Mouse (Mus musculus) lung, adult 2 months (tissue): ENCODE results near the gene BC029722. TPM values are rescaled to one million over a fixed set of nuclear protein-coding genes. Genes with fewer than 3 reads are reported as not detected.

Experiments used
- DNase-seq: peaks from one replicate; pipeline ENCODE4 v3.0.0; 2022
- H3K4me1 ChIP-seq: fragments of 200-500 bp; 2 replicates; pipeline ENCODE4 v1.6.1; 2011; ENCODE audit warnings: low read length; ENCODE audit not compliant: control insufficient read depth, insufficient read depth
- H3K4me3 ChIP-seq: fragments of 200-500 bp; replicated peaks from 2 replicates; pipeline ENCODE3; 2011; ENCODE audit warnings: low read depth, mild to moderate bottlenecking, control low read depth, low read length; ENCODE audit errors: extremely low read depth
- CTCF ChIP-seq: fragments of 200-500 bp; IDR thresholded peaks from 2 replicates; pipeline ENCODE4 v1.5.1; 2011; ENCODE audit warnings: mild to moderate bottlenecking, low read length, control low read depth; ENCODE audit not compliant: insufficient read depth
- POLR2A ChIP-seq: fragments of 200-500 bp; IDR thresholded peaks from 2 replicates; pipeline ENCODE4 v1.6.1; 2011; ENCODE audit warnings: low read depth, mild to moderate bottlenecking, control low read depth, low read length, borderline replicate concordance; ENCODE audit errors: extremely low read depth
- WGBS: fragments of 180-500 bp; shearing (Covaris S2); methylation state at CpG from one replicate; pipeline ENCODE4 v1.1.7; 2018; 5-methylcytosine and 5-hydroxymethylcytosine counted together
- polyA plus RNA-seq: library from polyadenylated mRNA; depleted of rRNA; stranded (reverse); fragments of >200 nt; gene quantifications from 2 replicates; pipeline ENCODE4 v1.2.3, GENCODE M21; 2012; rRNA removed

Gene BC029722
- polyA plus RNA-seq, 1 experiment: 57.4 TPM

- no peak for DNase-seq
- 63% methylated on average over 4 of the region's 4 CpGs for WGBS
- TF ChIP-seq CTCF (no peak), POLR2A (no peak)
- H3K4me1 ChIP-seq: peaks cover 4% of the 10 kb centered on the region
- H3K4me3 ChIP-seq: no peak overlapping the region
Measured at GRCm38 (mm10) chr2:155773664-155774063, 45.6 kb downstream of the BC029722 start.

Other genes with a start within 250 kb of the BC029722 start
- gene Gss, start 226.6 kb downstream of the BC029722 start, polyA plus RNA-seq: 32.7 and 35.4 TPM in 2 replicates
- gene Myh7b, start 208.2 kb downstream of the BC029722 start, polyA plus RNA-seq: 0.07 TPM in 1 of 2 replicates, not detected in the other
- 140 and 145 TPM in 2 replicates for gene Trpc4ap, start 127.0 kb downstream of the BC029722 start, polyA plus RNA-seq
- gene Edem2, start 90.0 kb downstream of the BC029722 start, polyA plus RNA-seq: 50.3 and 61.0 TPM in 2 replicates
- not detected in 2 replicates for gene Gm17581, start 83.6 kb downstream of the BC029722 start, polyA plus RNA-seq
- gene Procr, start 68.3 kb downstream of the BC029722 start, polyA plus RNA-seq: 3.2 and 4.5 TPM in 2 replicates
- gene Mmp24, start 44.1 kb downstream of the BC029722 start, polyA plus RNA-seq: 0.03 and 0.06 TPM in 2 replicates
- 85.1 and 112 TPM in 2 replicates for gene Eif6, start 7.5 kb upstream of the BC029722 start, polyA plus RNA-seq
- gene Fam83c, start 15.4 kb upstream of the BC029722 start, polyA plus RNA-seq: 0.03 and 2.1 TPM in 2 replicates
- gene Uqcc1, start 110.9 kb upstream of the BC029722 start, polyA plus RNA-seq: 13.5 and 24.0 TPM in 2 replicates
- gene Gm15557, start 121.3 kb upstream of the BC029722 start, polyA plus RNA-seq: not detected in 2 replicates
- 0.37 and 0.59 TPM in 2 replicates for gene Gdf5, start 125.9 kb upstream of the BC029722 start, polyA plus RNA-seq
- 7.1 and 9.1 TPM in 2 replicates for gene Cep250, start 137.0 kb upstream of the BC029722 start, polyA plus RNA-seq
- gene 6430550D23Rik, start 188.6 kb upstream of the BC029722 start, polyA plus RNA-seq: 1.0 and 1.8 TPM in 2 replicates
- 227 and 260 TPM in 2 replicates for gene Ergic3, start 188.6 kb upstream of the BC029722 start, polyA plus RNA-seq
- 0.63 and 0.98 TPM in 2 replicates for gene Fer1l4, start 233.5 kb upstream of the BC029722 start, polyA plus RNA-seq
- gene Spag4, start 245.7 kb upstream of the BC029722 start, polyA plus RNA-seq: 1.1 and 1.8 TPM in 2 replicates